Mouse (Mus musculus) myocyte (in vitro differentiated cells): ENCODE measurements around the gene Dcaf8. TPM values are rescaled to one million over a fixed set of nuclear protein-coding genes. Genes with fewer than 3 reads are reported as not detected.
"Not testable (repeated sequence)": the region's sequence is repeated elsewhere in the genome, so short reads cannot be mapped to it uniquely, and the experiment has no call there.

Source experiments
- H3K27me3 ChIP-seq: one replicate; pipeline ENCODE4 v1.6.1; 2011; ENCODE audit not compliant: control insufficient read depth, insufficient read depth, insufficient read length
- H3K36me3 ChIP-seq: one replicate; pipeline ENCODE4 v1.6.1; 2011; ENCODE audit not compliant: control insufficient read depth, insufficient read depth
- H3K4me2 ChIP-seq: one replicate; pipeline ENCODE4 v1.6.1; 2011; ENCODE audit warnings: low read depth, control low read depth
- H3K4me3 ChIP-seq: one replicate; pipeline ENCODE4 v1.5.1; 2011; ENCODE audit warnings: mild to moderate bottlenecking, control low read depth, moderate library complexity
- H3K79me2 ChIP-seq: one replicate; pipeline ENCODE4 v1.6.1; 2011; ENCODE audit not compliant: control insufficient read depth, insufficient read depth
- H3ac ChIP-seq: one replicate; pipeline ENCODE4 v1.6.1; 2011; ENCODE audit not compliant: control insufficient read depth, insufficient read length
- MYOG ChIP-seq, 3 experiments: IDR thresholded peaks; one replicate each; pipeline ENCODE4 v1.6.1; 2011; ENCODE audit warnings: control low read depth in 2 of 3, low read depth in 2 of 3, mild to moderate bottlenecking in 2 of 3; ENCODE audit not compliant: insufficient read length in 2 of 3, control insufficient read depth in 1 of 3, insufficient read depth in 1 of 3
- polyA plus RNA-seq: library from polyadenylated mRNA; unstranded; fragments of >200 nt; fragmentation: generic; extraction: Trizol; gene quantifications from one replicate; pipeline ENCODE4 v1.2.1, GENCODE M21; 2012; ENCODE audit warnings: missing spikeins

Dcaf8 gene
- polyA plus RNA-seq, 1 experiment, result 80.0 TPM

DNA sequence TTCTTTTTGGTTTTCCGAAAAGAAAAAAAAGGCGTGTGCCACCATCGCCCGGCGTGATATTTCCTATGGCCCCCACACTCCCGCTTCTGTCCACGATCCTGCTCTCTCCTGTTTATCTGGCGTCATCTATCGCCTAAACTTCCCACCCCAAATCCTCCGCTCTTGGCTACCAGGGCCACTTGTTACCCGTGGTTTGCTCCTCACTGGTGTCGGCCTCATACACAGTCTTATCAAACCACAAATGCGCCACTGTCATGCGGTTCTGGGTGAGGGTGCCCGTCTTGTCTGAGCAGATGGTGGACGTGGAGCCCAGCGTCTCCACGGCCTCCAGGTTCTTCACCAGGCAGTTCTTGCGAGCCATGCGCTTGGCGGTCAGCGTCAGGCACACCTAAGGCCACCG lies 96.8 kb downstream of the Dcaf8 start:
- not testable (repeated sequence) for H3K36me3 ChIP-seq, H3ac ChIP-seq, H3K4me2 ChIP-seq, H3K79me2 ChIP-seq, H3K27me3 ChIP-seq, H3K4me3 ChIP-seq
- peak in 2 of 3 experiments; percentile 11 to 30 for TF ChIP-seq MYOG (IDR thresholded peaks at IDR 0.05; ENCODE audit: control insufficient read depth in 1 of 3, insufficient read depth in 1 of 3, insufficient read length in 2 of 3, low read depth in 2 of 3)

Other genes with a start within 250 kb of the Dcaf8 start
- gene Slamf6, start 230.6 kb upstream of the Dcaf8 start, polyA plus RNA-seq, result not detected
- gene Vangl2, start 119.6 kb upstream of the Dcaf8 start, polyA plus RNA-seq, result 6.9 TPM
- gene Nhlh1, start 90.5 kb upstream of the Dcaf8 start, polyA plus RNA-seq, result 0.02 TPM
- gene Copa, start 65.6 kb upstream of the Dcaf8 start, polyA plus RNA-seq, result 144 TPM
- gene Ncstn, start 65.3 kb upstream of the Dcaf8 start, polyA plus RNA-seq, result 49.7 TPM
- 184 TPM for gene Pex19, start 21.3 kb upstream of the Dcaf8 start, polyA plus RNA-seq
- gene Pea15a, start 58.7 kb downstream of the Dcaf8 start, polyA plus RNA-seq, result 120 TPM
- gene Casq1, start 71.8 kb downstream of the Dcaf8 start, polyA plus RNA-seq, result 73.1 TPM
- 0.06 TPM for gene Atp1a4, start 110.3 kb downstream of the Dcaf8 start, polyA plus RNA-seq
- gene Igsf8, start 113.6 kb downstream of the Dcaf8 start, polyA plus RNA-seq, result 79.7 TPM
- gene Atp1a2, start 150.0 kb downstream of the Dcaf8 start, polyA plus RNA-seq, result 92.9 TPM
- gene Kcnj9, start 181.2 kb downstream of the Dcaf8 start, polyA plus RNA-seq, result 0.01 TPM
- not detected for gene Kcnj10, start 193.1 kb downstream of the Dcaf8 start, polyA plus RNA-seq
- gene Pigm, start 228.5 kb downstream of the Dcaf8 start, polyA plus RNA-seq, result 2.7 TPM